Mouse (Mus musculus) neural tube, embryonic 12.5 days (tissue): ENCODE results near the gene Cux2. TPM values are rescaled to one million over a fixed set of nuclear protein-coding genes. Genes with fewer than 3 reads are reported as not detected.

ENCODE experiments used
- ATAC-seq: fragments of 200-750 bp; cut with Nextera tagmentation; 2 replicates; pipeline ENCODE4 v1.8.0; 2017; ENCODE audit warnings: low read depth, mild to moderate bottlenecking, moderate TSS enrichment, moderate library complexity; ENCODE audit not compliant: low FRiP score
- H3K27ac ChIP-seq: fragments of 300-500 bp; sonication (generic); 2 replicates; pipeline ENCODE4 v1.5.1; 2016
- H3K27me3 ChIP-seq: fragments of 300-500 bp; sonication (generic); replicated peaks from 2 replicates; pipeline ENCODE4 v1.6.1; 2016; ENCODE audit warnings: mild to moderate bottlenecking
- H3K36me3 ChIP-seq: fragments of 300-500 bp; sonication (generic); 2 replicates; pipeline ENCODE4 v1.6.1; 2016; ENCODE audit warnings: mild to moderate bottlenecking
- H3K4me1 ChIP-seq: fragments of 300-500 bp; sonication (generic); 2 replicates; pipeline ENCODE4 v1.6.1; 2016
- H3K4me2 ChIP-seq: fragments of 300-500 bp; sonication (generic); replicated peaks from 2 replicates; pipeline ENCODE4 v1.6.1; 2016; ENCODE audit warnings: mild to moderate bottlenecking
- H3K4me3 ChIP-seq: fragments of 300-500 bp; sonication (generic); 2 replicates; pipeline ENCODE4 v1.5.1; 2016
- H3K9ac ChIP-seq: fragments of 300-500 bp; sonication (generic); 2 replicates; pipeline ENCODE4 v1.6.1; 2016; ENCODE audit warnings: mild to moderate bottlenecking
- H3K9me3 ChIP-seq: fragments of 300-500 bp; sonication (generic); 2 replicates; pipeline ENCODE4 v1.6.1; 2016; ENCODE audit warnings: mild to moderate bottlenecking
- WGBS: fragments of 180-500 bp; shearing (Covaris S2); methylation state at CpG from one replicate; pipeline ENCODE4 v1.1.7; 2016; 5-methylcytosine and 5-hydroxymethylcytosine counted together
- polyA plus RNA-seq: library from polyadenylated mRNA; unstranded; fragments of >200 nt; fragmentation: Nextera tagmentation; extraction: Ambion mirVana; gene quantifications from 2 replicates; pipeline ENCODE4 v1.2.1, GENCODE M21; 2016

Gene Cux2
- polyA plus RNA-seq, 1 experiment from 2014 or later, result 24.2 TPM

- H3K27ac ChIP-seq, result peak overlapping the region; percentile 8; the same call in 1 of the 2 replicates
- peak overlapping the region; percentile 21; the same call in 1 of the 2 replicates for H3K4me2 ChIP-seq
Measured at GRCm38 (mm10) chr5:121895117-121895756, 154.7 kb downstream of the Cux2 start.

GRCm38 (mm10) chr5:121894647-121895046 lies 155.3 kb downstream of the Cux2 start:
- H3K4me1 ChIP-seq, result peaks cover 21% of the 10 kb centered on the region
- 0 out of 2 replicates have a peak, but pooled peaks cover 3% of the 10 kb centered on the region for H3K27me3 ChIP-seq
- peak overlapping the region; percentile 8; the same call in 1 of the 2 replicates for H3K27ac ChIP-seq
- H3K36me3 ChIP-seq, result no peaks in the 10 kb centered on the region
- no peak overlapping the region for H3K4me3 ChIP-seq
- no peak overlapping the region for H3K9ac ChIP-seq
- 0 out of 2 replicates have a peak overlapping the region, but pooled peaks have one; percentile 3 for H3K4me2 ChIP-seq
- 46% methylated on average over 10 of the region's 10 CpGs for WGBS
- ATAC-seq, result no peak
- no peaks in the 10 kb centered on the region for H3K9me3 ChIP-seq

More at GRCm38 (mm10) chr5:121895117-121895756, 154.7 kb downstream of the Cux2 start:
- 22% methylated on average over 24 of the region's 24 CpGs for WGBS
- Histone ChIP-seq H3K9ac (no peak overlapping the region), H3K4me3 (no peak overlapping the region), H3K9me3 (no peaks in the 10 kb centered on the region), H3K4me1 (peaks cover 17% of the 10 kb centered on the region), H3K27me3 (0 out of 2 replicates have a peak, but pooled peaks cover 3% of the 10 kb centered on the region), H3K36me3 (no peaks in the 10 kb centered on the region)
- no peak for ATAC-seq

- ATAC-seq, result no peak
- Histone ChIP-seq H3K4me2 (no peak overlapping the region), H3K4me3 (no peak overlapping the region), H3K9me3 (no peaks in the 10 kb centered on the region), H3K27me3 (0 out of 2 replicates have a peak, but pooled peaks cover 3% of the 10 kb centered on the region), H3K9ac (no peak overlapping the region), H3K27ac (no peak overlapping the region), H3K36me3 (no peaks in the 10 kb centered on the region), H3K4me1 (peaks cover 21% of the 10 kb centered on the region)
- WGBS, result 37% methylated on average over 3 of the region's 3 CpGs
Measured at GRCm38 (mm10) chr5:121893581-121893980, 156.3 kb downstream of the Cux2 start.

- Histone ChIP-seq H3K9me3 (peaks cover 5% of the 10 kb centered on the region; the same call in 1 of the 2 replicates), H3K4me3 (no peak overlapping the region), H3K36me3 (no peaks in the 10 kb centered on the region), H3K27me3 (0 out of 2 replicates have a peak, but pooled peaks cover 3% of the 10 kb centered on the region), H3K4me1 (peaks cover 21% of the 10 kb centered on the region), H3K4me2 (no peak overlapping the region), H3K27ac (no peak overlapping the region), H3K9ac (no peak overlapping the region)
- WGBS, result 82% methylated on average over 14 of the region's 14 CpGs
- no peak for ATAC-seq
Measured at GRCm38 (mm10) chr5:121892281-121892680, 157.6 kb downstream of the Cux2 start.

GRCm38 (mm10) chr5:121890925-121891324 lies 159.0 kb downstream of the Cux2 start:
- ATAC-seq, result no peak
- WGBS, result 92% methylated on average over 7 of the region's 7 CpGs

DNA sequence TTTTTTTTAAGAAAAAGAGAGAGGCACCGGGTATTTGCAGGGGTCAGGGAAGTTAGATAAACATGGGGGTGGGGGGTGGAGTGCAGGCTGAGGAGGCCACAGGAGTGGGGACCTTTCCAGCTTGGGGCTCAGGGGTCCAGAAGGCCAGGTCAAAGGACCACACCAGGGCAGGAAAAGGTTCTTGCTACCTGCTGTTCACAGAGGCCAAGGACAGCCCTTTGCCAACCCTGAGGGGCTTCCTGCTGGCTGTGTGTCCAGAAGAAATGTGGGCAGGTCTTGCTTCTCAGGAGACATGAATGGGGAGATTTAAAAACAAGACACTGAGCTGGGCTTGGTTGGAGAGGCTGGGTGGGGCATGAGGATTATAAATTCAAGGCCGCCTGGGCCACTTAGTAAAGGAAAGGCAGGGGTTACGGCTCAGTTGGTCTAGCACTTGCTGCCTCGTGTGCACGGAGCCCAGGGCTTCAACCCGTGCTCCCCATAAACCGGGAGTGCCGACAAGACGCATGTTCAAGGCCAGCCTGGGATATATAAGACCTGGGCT lies 160.0 kb downstream of the Cux2 start:
- H3K4me3 ChIP-seq, result no peak overlapping the region
- ATAC-seq, result no peak
- H3K27me3 ChIP-seq, result 0 out of 2 replicates have a peak, but pooled peaks cover 3% of the 10 kb centered on the region
- peaks cover 12% of the 10 kb centered on the region for H3K36me3 ChIP-seq
- peaks cover 8% of the 10 kb centered on the region for H3K4me1 ChIP-seq
- peaks cover 5% of the 10 kb centered on the region; the same call in 1 of the 2 replicates for H3K9me3 ChIP-seq
- H3K27ac ChIP-seq, result no peak overlapping the region
- WGBS, result 34% methylated on average over 9 of the region's 9 CpGs
- H3K4me2 ChIP-seq, result no peak overlapping the region
- no peak overlapping the region for H3K9ac ChIP-seq

More at GRCm38 (mm10) chr5:121890925-121891324, 159.0 kb downstream of the Cux2 start:
- Histone ChIP-seq H3K27me3 (0 out of 2 replicates have a peak, but pooled peaks cover 3% of the 10 kb centered on the region), H3K4me1 (peaks cover 17% of the 10 kb centered on the region), H3K27ac (no peak overlapping the region), H3K36me3 (peaks cover 10% of the 10 kb centered on the region), H3K4me2 (no peak overlapping the region), H3K4me3 (no peak overlapping the region), H3K9ac (no peak overlapping the region), H3K9me3 (peaks cover 5% of the 10 kb centered on the region; the same call in 1 of the 2 replicates)

GRCm38 (mm10) chr5:121889375-121889774 lies 160.5 kb downstream of the Cux2 start:
- H3K27me3 ChIP-seq, result 0 out of 2 replicates have a peak, but pooled peaks cover 3% of the 10 kb centered on the region
- no peak overlapping the region for H3K27ac ChIP-seq
- peaks cover 12% of the 10 kb centered on the region for H3K36me3 ChIP-seq
- 28% methylated on average over 13 of the region's 13 CpGs for WGBS
- peaks cover 4% of the 10 kb centered on the region; the same call in 1 of the 2 replicates for H3K4me1 ChIP-seq
- ATAC-seq, result no peak
- H3K9ac ChIP-seq, result no peak overlapping the region
- H3K4me3 ChIP-seq, result no peak overlapping the region
- no peak overlapping the region for H3K4me2 ChIP-seq
- H3K9me3 ChIP-seq, result peaks cover 5% of the 10 kb centered on the region; the same call in 1 of the 2 replicates

- Histone ChIP-seq H3K4me2 (no peak overlapping the region), H3K4me1 (no peaks in the 10 kb centered on the region; the same call in 1 of the 2 replicates), H3K27ac (no peak overlapping the region), H3K9ac (no peak overlapping the region), H3K27me3 (no peaks in the 10 kb centered on the region), H3K4me3 (no peak overlapping the region), H3K9me3 (peaks cover 5% of the 10 kb centered on the region; the same call in 1 of the 2 replicates), H3K36me3 (peaks cover 19% of the 10 kb centered on the region)
- 70% methylated on average over 8 of the region's 8 CpGs for WGBS
- ATAC-seq, result no peak
Measured at GRCm38 (mm10) chr5:121883356-121883755, 166.5 kb downstream of the Cux2 start.

GRCm38 (mm10) chr5:121879211-121879610 lies 170.7 kb downstream of the Cux2 start:
- 61% methylated on average over 6 of the region's 6 CpGs for WGBS

DNA sequence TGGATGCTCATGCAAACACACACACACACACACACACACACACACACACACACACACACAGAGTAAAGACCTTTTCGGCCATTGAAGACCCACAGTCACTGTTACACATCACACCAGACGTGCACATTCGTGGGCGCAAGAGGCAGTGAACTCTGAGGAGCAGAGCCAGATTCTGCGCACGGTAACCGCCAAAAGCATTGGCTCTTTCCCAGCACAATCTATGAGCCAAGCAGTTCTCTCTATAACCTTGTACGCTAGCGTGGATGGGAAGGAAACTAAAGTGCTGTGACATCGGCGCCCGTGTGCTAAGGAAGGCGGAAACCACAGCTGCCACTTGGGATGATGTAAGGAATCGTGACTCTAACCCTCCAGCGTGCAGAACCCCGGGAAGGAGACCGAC lies 171.2 kb downstream of the Cux2 start:
- no peak overlapping the region for H3K4me2 ChIP-seq
- ATAC-seq, result no peak
- H3K9ac ChIP-seq, result no peak overlapping the region
- H3K27me3 ChIP-seq, result no peaks in the 10 kb centered on the region
- 92% methylated on average over 17 of the region's 17 CpGs for WGBS
- no peaks in the 10 kb centered on the region; the same call in 1 of the 2 replicates for H3K4me1 ChIP-seq
- H3K36me3 ChIP-seq, result peaks cover 30% of the 10 kb centered on the region
- no peak overlapping the region for H3K4me3 ChIP-seq
- no peak overlapping the region for H3K27ac ChIP-seq
- no peaks in the 10 kb centered on the region for H3K9me3 ChIP-seq

More at GRCm38 (mm10) chr5:121879211-121879610, 170.7 kb downstream of the Cux2 start:
- Histone ChIP-seq H3K4me2 (no peak overlapping the region), H3K27me3 (no peaks in the 10 kb centered on the region), H3K27ac (no peak overlapping the region), H3K4me1 (no peaks in the 10 kb centered on the region; the same call in 1 of the 2 replicates), H3K4me3 (no peak overlapping the region), H3K36me3 (peaks cover 25% of the 10 kb centered on the region), H3K9me3 (no peaks in the 10 kb centered on the region), H3K9ac (no peak overlapping the region)
- ATAC-seq, result no peak

GRCm38 (mm10) chr5:121876901-121877300 lies 173.0 kb downstream of the Cux2 start:
- no peaks in the 10 kb centered on the region for H3K4me1 ChIP-seq
- no peaks in the 10 kb centered on the region for H3K27me3 ChIP-seq
- H3K36me3 ChIP-seq, result peaks cover 36% of the 10 kb centered on the region
- no peak for ATAC-seq
- H3K27ac ChIP-seq, result no peak overlapping the region
- H3K4me2 ChIP-seq, result no peak overlapping the region
- H3K9me3 ChIP-seq, result no peaks in the 10 kb centered on the region
- H3K9ac ChIP-seq, result no peak overlapping the region
- 91% methylated on average over 12 of the region's 12 CpGs for WGBS
- H3K4me3 ChIP-seq, result no peak overlapping the region

DNA sequence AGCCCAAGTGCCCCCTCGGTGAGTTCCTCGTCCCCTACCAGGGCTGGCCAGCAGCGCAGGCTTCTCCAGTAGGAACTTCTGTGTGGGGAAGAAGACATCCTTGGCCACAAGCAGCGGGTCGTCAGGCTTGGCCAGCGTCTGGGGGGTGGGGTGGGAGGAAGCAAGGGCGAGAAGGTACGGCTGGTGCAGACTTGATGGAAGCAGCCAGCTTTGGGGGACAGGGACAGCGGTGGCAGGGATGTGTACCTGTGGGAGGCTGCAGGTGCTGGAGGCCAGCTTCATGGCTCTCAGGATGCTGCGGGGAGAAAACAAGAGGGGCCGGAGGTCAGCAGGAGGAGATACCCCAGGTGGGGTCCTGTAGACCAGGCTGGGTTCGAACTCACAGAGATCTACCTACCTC lies 174.9 kb downstream of the Cux2 start:
- no peaks in the 10 kb centered on the region for H3K4me1 ChIP-seq
- H3K27me3 ChIP-seq, result no peaks in the 10 kb centered on the region
- 88% methylated on average over 12 of the region's 12 CpGs for WGBS
- H3K36me3 ChIP-seq, result peaks cover 38% of the 10 kb centered on the region
- H3K27ac ChIP-seq, result no peak overlapping the region
- no peak for ATAC-seq
- H3K4me3 ChIP-seq, result no peak overlapping the region
- H3K9me3 ChIP-seq, result no peaks in the 10 kb centered on the region
- no peak overlapping the region for H3K4me2 ChIP-seq
- no peak overlapping the region for H3K9ac ChIP-seq
